Mouse (Mus musculus): ENCODE measurements around the gene Stpg1.

- TF ChIP-seq POLR2A (IDR thresholded peaks at IDR 0.05; ENCODE audit: control insufficient read depth, extremely low read depth, insufficient read depth, low read length, poor library complexity) (no peak), CTCF (IDR thresholded peaks at IDR 0.05; ENCODE audit: borderline replicate concordance, control insufficient read depth, extremely low read depth, insufficient read depth, low read length, poor library complexity) (no peak)
Measured at GRCm38 (mm10) chr4:135571037-135571550, 76.5 kb downstream of the Stpg1 start.

Data from thymus, adult 2 months (tissue).